Mouse (Mus musculus): ENCODE measurements at regions not wholly inside any gene's neighbourhood (a gene's known extent, or its start where the extent isn't known, plus 50 kb on each side); places are given as distances from the start of the nearest gene placed in this dataset.

- no peaks in the 10 kb centered on the region for H3K9me3 ChIP-seq (replicated peaks)
- ATAC-seq = no peak
- H3K4me3 ChIP-seq = no peak overlapping the region
- H3K4me2 ChIP-seq = no peak overlapping the region
- no peaks in the 10 kb centered on the region for H3K27me3 ChIP-seq (replicated peaks)
- no peaks in the 10 kb centered on the region for H3K36me3 ChIP-seq
- WGBS (ENCODE audit: insufficient replicate concordance) = 68% methylated on average over 3 of the region's 3 CpGs
- no peak overlapping the region for H3K27ac ChIP-seq
- no peaks in the 10 kb centered on the region for H3K4me1 ChIP-seq
- H3K9ac ChIP-seq = no peak overlapping the region
Observed at GRCm38 (mm10) chr10:91923626-91924025, 742.5 kb upstream of the Tmpo start.

- Histone ChIP-seq H3K9ac (no peak overlapping the region), H3K4me1 (no peaks in the 10 kb centered on the region), H3K4me3 (no peak overlapping the region), H3K27ac (no peak overlapping the region), H3K4me2 (no peak overlapping the region), H3K27me3 (replicated peaks) (no peaks in the 10 kb centered on the region), H3K9me3 (replicated peaks) (0 out of 2 replicates have a peak, but pooled peaks cover 3% of the 10 kb centered on the region), H3K36me3 (no peaks in the 10 kb centered on the region)
- WGBS (ENCODE audit: insufficient replicate concordance) = 68% methylated on average over 6 of the region's 6 CpGs
- no peak for ATAC-seq
Observed at GRCm38 (mm10) chr10:91889864-91890263, 708.7 kb upstream of the Tmpo start.

GRCm38 (mm10) chr10:91888537-91888936 lies 707.4 kb upstream of the Tmpo start:
- no peak for ATAC-seq
- H3K4me2 ChIP-seq = no peak overlapping the region
- H3K4me1 ChIP-seq = no peaks in the 10 kb centered on the region
- H3K36me3 ChIP-seq = no peaks in the 10 kb centered on the region
- H3K27me3 ChIP-seq (replicated peaks) = no peaks in the 10 kb centered on the region
- no peak overlapping the region for H3K9ac ChIP-seq
- 61% methylated on average over 4 of the region's 4 CpGs for WGBS (ENCODE audit: insufficient replicate concordance)
- H3K27ac ChIP-seq = no peak overlapping the region
- H3K9me3 ChIP-seq (replicated peaks) = 0 out of 2 replicates have a peak, but pooled peaks cover 3% of the 10 kb centered on the region
- no peak overlapping the region for H3K4me3 ChIP-seq

- Histone ChIP-seq H3K4me1 (no peaks in the 10 kb centered on the region), H3K9me3 (replicated peaks) (no peaks in the 10 kb centered on the region)
Observed at GRCm38 (mm10) chr10:91883155-91883554, 702.0 kb upstream of the Tmpo start.

GRCm38 (mm10) chr10:91882481-91882880 lies 701.4 kb upstream of the Tmpo start:
- Histone ChIP-seq H3K27ac (no peak overlapping the region), H3K9me3 (replicated peaks) (no peaks in the 10 kb centered on the region), H3K4me2 (no peak overlapping the region), H3K4me1 (no peaks in the 10 kb centered on the region), H3K4me3 (no peak overlapping the region), H3K27me3 (replicated peaks) (no peaks in the 10 kb centered on the region), H3K36me3 (no peaks in the 10 kb centered on the region), H3K9ac (no peak overlapping the region)
- no peak for ATAC-seq
- 57% methylated on average over 4 of the region's 4 CpGs for WGBS (ENCODE audit: insufficient replicate concordance)

More at GRCm38 (mm10) chr10:91883155-91883554, 702.0 kb upstream of the Tmpo start:
- Histone ChIP-seq H3K27me3 (replicated peaks) (no peaks in the 10 kb centered on the region), H3K36me3 (no peaks in the 10 kb centered on the region), H3K4me3 (no peak overlapping the region), H3K4me2 (no peak overlapping the region), H3K27ac (no peak overlapping the region), H3K9ac (no peak overlapping the region)
- no peak for ATAC-seq
- WGBS (ENCODE audit: insufficient replicate concordance) = 45% methylated on average over 5 of the region's 5 CpGs

GRCm38 (mm10) chr10:91881521-91882228 lies 700.6 kb upstream of the Tmpo start:
- no peak overlapping the region for H3K9ac ChIP-seq
- H3K36me3 ChIP-seq = no peaks in the 10 kb centered on the region
- WGBS (ENCODE audit: insufficient replicate concordance) = 54% methylated on average over 9 of the region's 9 CpGs
- no peaks in the 10 kb centered on the region for H3K27me3 ChIP-seq (replicated peaks)
- H3K4me1 ChIP-seq = no peaks in the 10 kb centered on the region
- H3K9me3 ChIP-seq (replicated peaks) = no peaks in the 10 kb centered on the region
- no peak overlapping the region for H3K27ac ChIP-seq
- H3K4me2 ChIP-seq = no peak overlapping the region
- ATAC-seq = no peak
- H3K4me3 ChIP-seq = no peak overlapping the region

GRCm38 (mm10) chr10:91875450-91875849 lies 694.3 kb upstream of the Tmpo start:
- 68% methylated on average over 3 of the region's 3 CpGs for WGBS (ENCODE audit: insufficient replicate concordance)
- Histone ChIP-seq H3K27ac (no peak overlapping the region), H3K4me3 (no peak overlapping the region), H3K9ac (no peak overlapping the region), H3K9me3 (replicated peaks) (no peaks in the 10 kb centered on the region), H3K4me1 (no peaks in the 10 kb centered on the region), H3K4me2 (no peak overlapping the region), H3K27me3 (replicated peaks) (no peaks in the 10 kb centered on the region), H3K36me3 (no peaks in the 10 kb centered on the region)
- no peak for ATAC-seq

GRCm38 (mm10) chr10:91871244-91871643 lies 690.1 kb upstream of the Tmpo start:
- H3K27ac ChIP-seq = no peak overlapping the region
- no peaks in the 10 kb centered on the region for H3K9me3 ChIP-seq (replicated peaks)
- 64% methylated on average over 4 of the region's 4 CpGs for WGBS (ENCODE audit: insufficient replicate concordance)
- H3K9ac ChIP-seq = no peak overlapping the region
- no peaks in the 10 kb centered on the region for H3K27me3 ChIP-seq (replicated peaks)
- H3K4me3 ChIP-seq = no peak overlapping the region
- H3K4me1 ChIP-seq = no peaks in the 10 kb centered on the region
- H3K4me2 ChIP-seq = no peak overlapping the region
- ATAC-seq = no peak
- H3K36me3 ChIP-seq = no peaks in the 10 kb centered on the region

- Histone ChIP-seq H3K27me3 (replicated peaks) (no peaks in the 10 kb centered on the region), H3K36me3 (no peaks in the 10 kb centered on the region), H3K27ac (no peak overlapping the region), H3K4me1 (no peaks in the 10 kb centered on the region), H3K4me2 (no peak overlapping the region), H3K9ac (no peak overlapping the region), H3K9me3 (replicated peaks) (no peaks in the 10 kb centered on the region), H3K4me3 (no peak overlapping the region)
- WGBS (ENCODE audit: insufficient replicate concordance) = 46% methylated on average over 6 of the region's 6 CpGs
- ATAC-seq = no peak
Observed at GRCm38 (mm10) chr10:91858711-91859595, 677.8 kb upstream of the Tmpo start.

- Histone ChIP-seq H3K4me2 (no peak overlapping the region), H3K9ac (no peak overlapping the region), H3K36me3 (no peaks in the 10 kb centered on the region), H3K4me1 (no peaks in the 10 kb centered on the region), H3K27ac (no peak overlapping the region), H3K27me3 (replicated peaks) (no peaks in the 10 kb centered on the region), H3K9me3 (replicated peaks) (no peaks in the 10 kb centered on the region), H3K4me3 (no peak overlapping the region)
- WGBS (ENCODE audit: insufficient replicate concordance) = 73% methylated on average over 3 of the region's 3 CpGs
- ATAC-seq = no peak
Observed at GRCm38 (mm10) chr10:91827074-91827473, 646.0 kb upstream of the Tmpo start.

GRCm38 (mm10) chr10:91823499-91823898 lies 642.4 kb upstream of the Tmpo start:
- Histone ChIP-seq H3K9ac (no peak overlapping the region), H3K4me2 (no peak overlapping the region), H3K4me3 (no peak overlapping the region), H3K27me3 (replicated peaks) (no peaks in the 10 kb centered on the region), H3K9me3 (replicated peaks) (no peaks in the 10 kb centered on the region), H3K27ac (no peak overlapping the region), H3K36me3 (no peaks in the 10 kb centered on the region), H3K4me1 (no peaks in the 10 kb centered on the region)
- WGBS (ENCODE audit: insufficient replicate concordance) = 70% methylated on average over 5 of the region's 5 CpGs
- ATAC-seq = no peak

GRCm38 (mm10) chr10:91804870-91805269 lies 623.8 kb upstream of the Tmpo start:
- Histone ChIP-seq H3K27ac (no peak overlapping the region), H3K4me3 (no peak overlapping the region), H3K36me3 (no peaks in the 10 kb centered on the region), H3K9ac (no peak overlapping the region), H3K9me3 (replicated peaks) (0 out of 2 replicates have a peak, but pooled peaks cover 4% of the 10 kb centered on the region), H3K4me1 (no peaks in the 10 kb centered on the region), H3K27me3 (replicated peaks) (no peaks in the 10 kb centered on the region), H3K4me2 (no peak overlapping the region)
- 74% methylated on average over 3 of the region's 3 CpGs for WGBS (ENCODE audit: insufficient replicate concordance)
- ATAC-seq = no peak

All from liver, embryonic 12.5 days (tissue).